Mouse (Mus musculus) midbrain, embryonic 16.5 days (tissue): ENCODE measurements around the gene Daxx. TPM values are rescaled to one million over a fixed set of nuclear protein-coding genes. Genes with fewer than 3 reads are reported as not detected.
A peak's percentile ranks its signal among the peaks of the same experiment; 100 is the strongest.

ENCODE experiments used
- ATAC-seq: fragments of 200-750 bp; cut with Nextera tagmentation; 2 replicates; pipeline ENCODE4 v1.8.0; 2017; ENCODE audit warnings: moderate TSS enrichment
- H3K27ac ChIP-seq: fragments of 300-500 bp; sonication (generic); 2 replicates; pipeline ENCODE4 v1.5.1; 2014; ENCODE audit warnings: mild to moderate bottlenecking, low read length, mixed read lengths
- H3K27me3 ChIP-seq: fragments of 300-500 bp; sonication (generic); 2 replicates; pipeline ENCODE4 v1.6.1; 2014; ENCODE audit warnings: low read depth, low read length, mixed read lengths; ENCODE audit not compliant: control insufficient read depth, insufficient read depth
- H3K36me3 ChIP-seq: fragments of 300-500 bp; sonication (generic); 2 replicates; pipeline ENCODE4 v1.6.1; 2014; ENCODE audit warnings: mild to moderate bottlenecking, low read length, moderate library complexity, mixed read lengths; ENCODE audit not compliant: control insufficient read depth, insufficient read depth
- H3K4me1 ChIP-seq: fragments of 300-500 bp; sonication (generic); 2 replicates; pipeline ENCODE4 v1.6.1; 2014; ENCODE audit warnings: mild to moderate bottlenecking, low read length, mixed read lengths; ENCODE audit not compliant: control insufficient read depth, insufficient read depth
- H3K4me2 ChIP-seq: fragments of 300-500 bp; sonication (generic); 2 replicates; pipeline ENCODE4 v1.6.1; 2014; ENCODE audit warnings: mild to moderate bottlenecking, low read length, mixed read lengths
- H3K4me3 ChIP-seq: fragments of 300-500 bp; sonication (generic); 2 replicates; pipeline ENCODE4 v1.5.1; 2014; ENCODE audit warnings: low read depth, mild to moderate bottlenecking, low read length, moderate library complexity, mixed read lengths
- H3K9ac ChIP-seq: fragments of 300-500 bp; sonication (generic); 2 replicates; pipeline ENCODE4 v1.6.1; 2014; ENCODE audit warnings: low read depth, low read length, mixed read lengths
- H3K9me3 ChIP-seq: fragments of 300-500 bp; sonication (generic); replicated peaks from 2 replicates; pipeline ENCODE4 v1.6.1; 2014; ENCODE audit warnings: mild to moderate bottlenecking, low read length, mixed read lengths; ENCODE audit not compliant: control insufficient read depth, poor library complexity, severe bottlenecking
- WGBS: fragments of 180-500 bp; shearing (Covaris S2); extraction: QIAGEN DNeasy Blood & Tissue Kit; methylation state at CpG from one replicate; pipeline ENCODE4 v1.1.7; 2014; 5-methylcytosine and 5-hydroxymethylcytosine counted together
- polyA plus RNA-seq: library from polyadenylated mRNA; unstranded; fragments of >200 nt; fragmentation: Nextera tagmentation; extraction: Ambion mirVana; gene quantifications from 2 replicates; pipeline ENCODE4 v1.2.1, GENCODE M21; 2015

The Daxx gene
- polyA plus RNA-seq, 1 experiment from 2014 or later, result 59.7 TPM

DNA sequence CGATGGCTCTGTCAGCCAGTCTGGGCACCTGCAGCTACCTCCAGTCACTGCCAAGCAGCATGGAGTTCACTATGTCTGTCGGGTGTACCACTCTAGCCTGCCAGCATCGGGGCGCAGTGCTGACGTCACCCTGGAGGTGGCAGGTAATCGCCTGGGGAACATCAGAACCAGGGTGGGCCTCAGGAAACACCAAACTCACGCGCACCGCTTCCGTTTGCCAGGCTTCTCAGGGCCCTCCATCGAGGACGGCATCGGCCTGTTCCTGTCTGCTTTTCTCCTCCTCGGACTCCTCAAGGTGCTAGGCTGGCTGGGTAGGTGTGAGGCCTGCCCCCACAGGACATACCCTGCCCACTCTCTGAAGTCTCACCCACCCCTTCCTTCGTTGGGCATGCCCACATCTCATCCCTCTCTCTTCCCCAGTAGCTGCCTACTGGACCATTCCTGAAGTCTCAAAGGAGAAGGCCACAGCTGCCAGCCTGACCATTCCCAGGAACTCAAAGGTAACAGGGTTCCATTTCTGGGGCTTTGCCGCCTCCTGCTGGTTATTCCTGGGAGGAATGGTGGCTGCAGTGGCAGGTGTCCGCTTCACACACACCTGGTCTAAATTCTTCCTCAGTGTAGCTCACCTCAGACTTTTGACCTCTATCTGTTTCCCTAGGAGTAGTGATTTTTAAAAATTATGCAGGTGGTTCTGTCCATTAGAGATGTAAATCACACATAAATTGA is 17.2 kb downstream of the Daxx start:
- Histone ChIP-seq H3K4me2 (no peak overlapping the region), H3K4me1 (peaks cover 17% of the 10 kb centered on the region), H3K27me3 (no peaks in the 10 kb centered on the region), H3K27ac (no peak overlapping the region), H3K9ac (no peak overlapping the region), H3K4me3 (no peak overlapping the region), H3K36me3 (peaks cover 5% of the 10 kb centered on the region; the same call in 1 of the 2 replicates), H3K9me3 (no peaks in the 10 kb centered on the region)
- no peak for ATAC-seq
- WGBS, result 80% methylated on average over 17 of the region's 17 CpGs

DNA sequence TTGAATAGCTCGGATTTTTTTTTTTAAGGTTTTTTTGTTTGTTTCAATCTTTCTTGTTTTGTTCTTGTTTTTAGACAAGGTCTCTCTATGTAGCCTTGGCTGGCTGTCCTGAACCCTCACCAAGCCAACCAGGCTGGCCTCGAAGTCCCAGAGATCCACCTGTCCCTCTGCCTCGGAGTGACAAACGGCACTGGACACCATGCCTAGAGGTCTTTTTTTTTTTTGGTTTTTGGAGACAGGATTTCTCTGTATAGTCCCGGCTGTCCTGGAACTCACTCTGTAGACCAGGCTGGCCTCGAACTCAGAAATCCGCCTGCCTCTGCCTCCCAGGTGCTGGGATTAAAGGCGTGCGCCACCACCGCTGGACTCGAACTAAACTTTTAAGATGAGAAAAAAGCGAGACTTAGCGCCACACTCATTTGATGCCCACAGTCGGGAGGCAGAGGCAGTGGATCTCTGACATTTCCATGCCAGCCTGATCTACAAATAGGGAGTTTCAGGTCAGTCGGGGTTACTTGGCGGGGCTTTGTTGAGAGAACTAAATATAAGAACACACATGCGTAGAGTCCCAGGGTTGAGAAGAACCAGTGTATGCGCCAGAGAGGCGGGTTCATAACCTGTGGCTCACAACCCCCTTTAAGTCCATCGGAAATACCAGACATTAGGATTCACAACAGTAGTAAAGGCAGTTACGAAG is 19.2 kb downstream of the Daxx start:
- no peak for ATAC-seq
- 65% methylated on average over 21 of the region's 21 CpGs for WGBS
- Histone ChIP-seq H3K27ac (no peak overlapping the region), H3K27me3 (no peaks in the 10 kb centered on the region), H3K9me3 (no peaks in the 10 kb centered on the region), H3K4me1 (peaks cover 17% of the 10 kb centered on the region), H3K4me3 (peak overlapping the region; percentile 88), H3K36me3 (peaks cover 5% of the 10 kb centered on the region), H3K4me2 (peak overlapping the region; percentile 99), H3K9ac (peak overlapping the region; percentile 92)

DNA sequence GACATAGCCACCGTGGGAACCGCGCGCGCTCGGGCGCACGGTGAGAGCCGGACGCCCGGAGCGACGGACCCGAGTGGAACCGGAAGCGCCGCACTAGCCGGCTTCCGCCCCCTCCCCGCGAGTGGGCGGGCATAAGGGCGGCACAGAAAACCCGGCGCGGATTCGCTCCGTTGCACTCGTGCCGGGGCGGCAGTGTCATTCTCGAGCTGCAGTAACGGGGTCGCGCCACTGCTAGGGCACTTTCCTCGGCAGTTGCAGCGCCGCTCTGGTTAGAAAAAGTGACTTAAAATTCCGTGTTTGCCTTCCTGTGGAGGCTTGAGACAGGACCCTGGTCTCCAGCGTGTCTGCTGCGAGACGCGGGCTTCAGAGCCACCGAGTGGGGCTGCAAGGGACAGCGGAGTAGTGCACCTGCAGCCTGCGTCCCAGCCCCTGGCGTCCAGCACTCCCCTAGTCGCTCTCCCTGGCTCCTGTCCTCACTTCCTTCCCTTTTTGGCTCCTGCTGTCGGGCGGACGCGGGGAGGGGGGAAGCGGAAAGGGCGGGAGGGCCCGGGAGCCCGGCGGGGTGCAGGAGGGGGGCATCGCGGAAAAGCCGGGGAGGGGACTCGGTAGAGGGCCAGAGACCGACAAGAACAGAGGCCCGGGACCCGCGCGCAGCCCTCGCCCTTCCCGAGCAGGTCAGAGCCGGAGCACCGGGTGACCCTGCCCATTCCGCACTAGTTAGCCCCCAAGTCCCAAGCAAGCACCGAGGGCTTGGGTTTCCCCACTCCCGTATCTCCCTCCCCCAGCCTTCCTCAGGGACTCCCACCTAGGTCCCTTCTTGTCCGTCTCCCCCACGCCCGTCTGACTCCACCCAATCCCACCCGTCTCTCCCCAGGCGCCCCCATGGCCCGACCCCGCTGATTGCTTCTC is 20.4 kb downstream of the Daxx start, which contains the start of gene Rgl2:
Gene Rgl2 (plus strand): TSS at position 173 of the 909 bp plus-strand sequence.
- H3K4me2 ChIP-seq, result peak within 1 kb of the TSS; percentile 99
- peaks cover 17% of the 10 kb centered on the region for H3K4me1 ChIP-seq

DNA sequence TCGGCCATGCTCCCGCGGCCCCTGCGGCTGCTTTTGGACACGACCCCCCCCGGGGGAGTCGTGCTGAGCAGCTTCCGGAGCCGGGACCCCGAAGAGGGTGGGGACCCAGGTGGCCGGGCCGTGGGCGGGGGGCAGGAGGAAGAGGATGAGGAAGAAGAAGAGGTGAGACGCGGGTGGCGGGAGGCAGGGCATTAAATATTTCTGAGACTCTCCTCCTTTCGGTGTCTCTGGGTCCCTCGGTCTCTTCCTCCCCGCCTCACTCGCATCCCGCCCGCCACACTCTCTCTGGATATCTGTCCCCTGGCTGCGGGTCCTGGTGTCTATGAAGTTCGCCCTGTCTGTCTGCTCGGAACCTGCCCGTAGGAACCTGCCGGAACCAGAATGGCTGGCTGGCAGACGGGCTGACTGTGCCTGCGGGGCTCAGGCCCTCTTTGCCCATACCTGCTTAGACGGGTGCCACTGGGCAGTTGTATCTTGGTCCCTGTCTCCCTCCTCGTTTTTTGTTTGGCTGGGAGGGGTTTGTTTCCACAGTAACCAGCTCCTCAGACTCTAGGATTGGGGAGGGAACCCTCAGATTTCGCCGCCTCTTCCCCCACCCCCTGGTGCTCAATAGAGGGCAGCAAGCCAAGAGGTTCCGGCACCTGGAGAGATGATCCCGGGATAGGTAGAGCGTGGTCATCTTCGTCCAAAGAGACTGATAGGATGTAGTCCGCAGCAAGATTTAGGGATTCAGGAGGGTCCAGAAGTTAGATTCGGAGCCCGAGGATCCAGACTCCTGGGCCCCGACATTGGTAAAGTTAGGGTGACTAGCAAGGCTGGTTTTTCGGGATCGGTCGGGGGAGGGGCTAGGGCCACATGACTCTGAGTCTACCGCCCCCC is 21.3 kb downstream of the Daxx start:
- ATAC-seq, result peak; percentile 22; the same call in 1 of the 2 replicates
- Histone ChIP-seq H3K4me1 (peaks cover 17% of the 10 kb centered on the region), H3K4me3 (peak overlapping the region; percentile 88), H3K4me2 (peak overlapping the region; percentile 99), H3K36me3 (peaks cover 9% of the 10 kb centered on the region), H3K27me3 (no peaks in the 10 kb centered on the region), H3K27ac (peak overlapping the region; percentile 94), H3K9ac (peak overlapping the region; percentile 92), H3K9me3 (no peaks in the 10 kb centered on the region)
- 0% methylated on average over 43 of the region's 45 CpGs for whole genome bisulfite sequencing

More for the DNA sequence above, 20.4 kb downstream of the Daxx start, which contains the start of gene Rgl2:
- WGBS, result under 1% methylated on average over 69 of the region's 80 CpGs
- H3K27me3 ChIP-seq, result no peaks in the 10 kb centered on the region
- peak; percentile 84 for ATAC-seq
- H3K36me3 ChIP-seq, result peaks cover 5% of the 10 kb centered on the region
- no peaks in the 10 kb centered on the region for H3K9me3 ChIP-seq
- H3K4me3 ChIP-seq, result peak within 1 kb of the TSS; percentile 88
- H3K27ac ChIP-seq, result peak within 1 kb of the TSS; percentile 94
- H3K9ac ChIP-seq, result peak within 1 kb of the TSS; percentile 92

DNA sequence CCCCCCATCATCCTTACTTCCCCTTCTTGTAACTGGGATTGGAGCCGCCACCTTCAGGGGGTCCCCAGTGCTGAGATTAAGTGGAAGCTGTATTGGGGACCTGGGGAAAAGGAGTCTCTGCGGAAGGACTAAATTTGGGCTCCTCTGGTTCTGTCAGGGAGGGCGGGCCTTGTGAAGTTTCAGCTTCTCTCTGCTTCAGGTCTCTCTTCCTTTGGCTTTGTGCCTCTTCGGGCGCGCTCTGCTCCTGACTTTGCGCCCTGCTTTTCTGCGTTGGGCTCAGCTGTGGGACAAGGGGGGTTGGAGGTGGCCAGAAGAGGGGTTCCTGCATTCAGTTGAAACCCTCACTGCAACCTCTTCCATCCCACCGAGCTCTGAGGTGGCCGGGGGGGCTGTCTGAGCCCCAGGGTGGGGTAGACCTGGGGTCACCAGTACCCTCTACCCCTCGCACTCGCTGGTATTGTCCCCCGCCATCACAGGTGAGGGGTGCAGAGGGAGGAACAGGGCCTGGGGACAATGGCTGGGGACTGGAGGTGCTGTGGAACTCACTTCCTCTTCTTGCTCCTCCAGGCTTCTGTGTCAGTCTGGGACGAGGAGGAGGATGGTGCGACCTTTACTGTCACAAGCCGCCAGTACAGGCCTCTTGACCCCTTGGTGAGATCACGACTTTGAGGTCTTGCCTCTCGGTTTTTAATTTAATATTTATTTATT is 22.1 kb downstream of the Daxx start:
- Histone ChIP-seq H3K4me1 (peaks cover 17% of the 10 kb centered on the region), H3K9ac (peak overlapping the region; percentile 92), H3K4me3 (peak overlapping the region; percentile 88), H3K27me3 (no peaks in the 10 kb centered on the region), H3K4me2 (peak overlapping the region; percentile 99), H3K27ac (no peak overlapping the region), H3K36me3 (peaks cover 11% of the 10 kb centered on the region), H3K9me3 (no peaks in the 10 kb centered on the region)
- WGBS, result 38% methylated on average over 18 of the region's 18 CpGs
- no peak for ATAC-seq

DNA sequence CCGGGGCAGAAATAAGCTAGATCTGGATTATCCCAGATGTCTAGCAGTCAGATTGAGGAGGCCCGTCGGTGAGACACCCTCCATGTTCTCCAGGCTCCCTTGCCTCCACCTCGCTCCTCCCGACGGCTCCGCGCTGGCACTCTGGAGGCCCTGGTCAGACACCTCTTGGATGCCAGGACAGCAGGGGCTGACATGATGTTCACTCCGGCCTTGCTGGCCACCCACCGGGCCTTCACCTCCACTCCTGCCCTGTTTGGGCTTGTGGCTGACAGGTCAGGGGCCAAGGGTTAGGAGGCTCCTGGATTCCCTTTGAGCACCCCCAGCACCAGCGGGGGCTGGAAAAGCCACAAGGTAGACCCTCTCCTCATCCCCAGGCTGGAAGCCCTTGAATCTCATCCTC is 22.7 kb downstream of the Daxx start:
- no peak for ATAC-seq
- H3K4me2 ChIP-seq, result no peak overlapping the region
- 92% methylated on average over 11 of the region's 11 CpGs for WGBS

DNA sequence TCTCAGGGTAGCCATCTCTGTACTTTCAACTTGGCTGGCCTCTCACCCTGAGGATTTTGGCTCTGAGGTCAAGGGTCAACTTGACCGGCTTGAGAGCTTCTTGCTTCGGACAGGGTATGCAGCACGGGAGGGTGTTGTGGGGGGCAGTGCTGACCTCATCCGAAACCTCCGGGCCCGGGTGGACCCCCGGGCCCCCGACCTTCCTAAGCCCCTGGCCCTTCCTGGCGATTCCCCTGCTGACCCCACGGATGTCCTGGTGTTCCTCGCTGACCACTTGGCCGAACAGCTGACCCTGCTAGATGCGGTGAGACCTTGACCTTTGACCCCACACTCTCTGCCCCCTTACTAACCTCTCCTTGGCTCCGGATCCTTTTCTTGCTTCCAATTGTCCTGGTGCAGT is 23.2 kb downstream of the Daxx start:
- peaks cover 17% of the 10 kb centered on the region for H3K4me1 ChIP-seq
- no peak overlapping the region for H3K9ac ChIP-seq
- H3K27me3 ChIP-seq, result no peaks in the 10 kb centered on the region
- WGBS, result 83% methylated on average over 14 of the region's 14 CpGs
- no peak for ATAC-seq
- H3K27ac ChIP-seq, result no peak overlapping the region
- no peak overlapping the region for H3K4me2 ChIP-seq
- no peaks in the 10 kb centered on the region for H3K9me3 ChIP-seq
- no peak overlapping the region for H3K4me3 ChIP-seq
- H3K36me3 ChIP-seq, result peaks cover 8% of the 10 kb centered on the region; the same call in 1 of the 2 replicates

More for the DNA sequence above, 22.7 kb downstream of the Daxx start:
- peaks cover 17% of the 10 kb centered on the region for H3K4me1 ChIP-seq
- H3K27me3 ChIP-seq, result no peaks in the 10 kb centered on the region
- no peak overlapping the region for H3K27ac ChIP-seq
- H3K4me3 ChIP-seq, result no peak overlapping the region
- H3K9ac ChIP-seq, result no peak overlapping the region
- peaks cover 8% of the 10 kb centered on the region; the same call in 1 of the 2 replicates for H3K36me3 ChIP-seq
- H3K9me3 ChIP-seq, result no peaks in the 10 kb centered on the region
